ENCODE assay signal across 18 mouse cellular contexts in genomic region chr2:135306472-135306771, GRCm38 (mm10).
DNase-seq lines count a peak whose midpoint lies in the region; ATAC-seq and TF ChIP-seq lines count a peak whose summit lies in the region.
"Had no signal": no experiment of that assay in that cellular context is flagged by ENCODE, and none has a peak within 500 bp of the region (broad histone marks: within the 10 kb centered on the region; RNA-seq: fewer than 3 reads in every experiment).

No protein-coding gene starts in this region.

- H3K36me3 ChIP-seq in midbrain, embryonic 11.5 days (ENCODE audit: control insufficient read depth, insufficient read depth, low read length): no peaks in the 10 kb centered on the region
- H3K36me3 ChIP-seq in midbrain, embryonic 16.5 days (ENCODE audit: control insufficient read depth, insufficient read depth, low read length): no peaks in the 10 kb centered on the region
- no peaks in the 10 kb centered on the region for H3K36me3 ChIP-seq in forebrain, embryonic 15.5 days
- H3K36me3 ChIP-seq in hindbrain, embryonic 16.5 days (ENCODE audit: control insufficient read depth, insufficient read depth, low read length): no peaks in the 10 kb centered on the region
- H3K36me3 ChIP-seq: embryonic facial prominence, embryonic 10.5 days had no signal

- H3K4me3 ChIP-seq in midbrain, embryonic 11.5 days (ENCODE audit: low read depth, low read length): no peak overlapping the region
- no peak overlapping the region for H3K4me3 ChIP-seq in midbrain, embryonic 16.5 days (ENCODE audit: low read depth, low read length)
- no peak overlapping the region for H3K4me3 ChIP-seq in forebrain, embryonic 15.5 days
- no peak overlapping the region for H3K4me3 ChIP-seq in hindbrain, embryonic 16.5 days (ENCODE audit: low read length)
- H3K4me3 ChIP-seq: embryonic facial prominence, embryonic 10.5 days; megakaryocyte, embryonic 14.5 days had no signal

- H3K9me3 ChIP-seq in midbrain, embryonic 11.5 days (ENCODE audit: control insufficient read depth, low read length): no peaks in the 10 kb centered on the region
- H3K9me3 ChIP-seq in midbrain, embryonic 16.5 days (replicated peaks; ENCODE audit: control insufficient read depth, low read length, poor library complexity, severe bottlenecking): no peaks in the 10 kb centered on the region
- no peaks in the 10 kb centered on the region for H3K9me3 ChIP-seq in forebrain, embryonic 15.5 days
- H3K9me3 ChIP-seq in hindbrain, embryonic 16.5 days (ENCODE audit: control insufficient read depth, low read length): no peaks in the 10 kb centered on the region
- H3K9me3 ChIP-seq: embryonic facial prominence, embryonic 10.5 days; megakaryocyte, embryonic 14.5 days had no signal

- peaks cover 2% of the 10 kb centered on the region; the same call in 1 of the 2 replicates for H3K4me1 ChIP-seq in midbrain, embryonic 11.5 days (ENCODE audit: control insufficient read depth, insufficient read depth, low read length)
- H3K4me1 ChIP-seq in midbrain, embryonic 16.5 days (ENCODE audit: control insufficient read depth, insufficient read depth, low read length): peaks cover 2% of the 10 kb centered on the region; the same call in 1 of the 2 replicates
- peaks cover 18% of the 10 kb centered on the region for H3K4me1 ChIP-seq in forebrain, embryonic 15.5 days
- no peaks in the 10 kb centered on the region for H3K4me1 ChIP-seq in hindbrain, embryonic 16.5 days (ENCODE audit: control insufficient read depth, insufficient read depth, low read depth, low read length)
- H3K4me1 ChIP-seq: embryonic facial prominence, embryonic 10.5 days; megakaryocyte, embryonic 14.5 days had no signal

- intact Hi-C loops in left cerebral cortex, postnatal 36 days (cut with DNase I): no loop called here

- peak; percentile 27; the same call in 1 of the 2 replicates for ATAC-seq in midbrain, embryonic 11.5 days (ENCODE audit: low FRiP score)
- ATAC-seq in midbrain, embryonic 16.5 days: no peak
- ATAC-seq in forebrain, embryonic 15.5 days (replicated peaks): peak; percentile 67
- peak; percentile 56; the same call in 1 of the 2 replicates for ATAC-seq in hindbrain, embryonic 16.5 days
- ATAC-seq: intestine, postnatal 0 days had no signal

- no peak for TF ChIP-seq POLR2A in brain, embryonic 14.5 days (IDR thresholded peaks at IDR 0.05; ENCODE audit: borderline replicate concordance, extremely low read depth, insufficient read depth, insufficient read length, poor library complexity, severe bottlenecking)

- no peak overlapping the region for H3K27ac ChIP-seq in midbrain, embryonic 11.5 days (ENCODE audit: low read depth, low read length)
- H3K27ac ChIP-seq in midbrain, embryonic 16.5 days (ENCODE audit: low read length): no peak overlapping the region
- H3K27ac ChIP-seq in forebrain, embryonic 15.5 days (replicated peaks): peak overlapping the region; percentile 73
- H3K27ac ChIP-seq in hindbrain, embryonic 16.5 days (ENCODE audit: low read depth, low read length): no peak overlapping the region; the same call in 1 of the 2 replicates
- H3K27ac ChIP-seq: embryonic facial prominence, embryonic 10.5 days; liver, embryonic 14.5 days had no signal

- no peak overlapping the region for H3K9ac ChIP-seq in midbrain, embryonic 11.5 days (ENCODE audit: low read length)
- no peak overlapping the region for H3K9ac ChIP-seq in midbrain, embryonic 16.5 days (ENCODE audit: low read depth, low read length)
- no peak overlapping the region for H3K9ac ChIP-seq in forebrain, embryonic 15.5 days (replicated peaks)
- no peak overlapping the region for H3K9ac ChIP-seq in hindbrain, embryonic 16.5 days (ENCODE audit: low read depth, low read length)
- H3K9ac ChIP-seq: liver, embryonic 14.5 days; lung, embryonic 14.5 days had no signal

- 26% methylated on average over 2 of the region's 2 CpGs for WGBS in midbrain, embryonic 11.5 days
- 6% methylated on average over 2 of the region's 2 CpGs for WGBS in midbrain, embryonic 16.5 days
- 7% methylated on average over 2 of the region's 2 CpGs for WGBS in forebrain, embryonic 15.5 days
- WGBS in hindbrain, embryonic 16.5 days: 16% methylated on average over 2 of the region's 2 CpGs

- H3K27me3 ChIP-seq in midbrain, embryonic 11.5 days (ENCODE audit: control insufficient read depth, insufficient read depth, low read length): no peaks in the 10 kb centered on the region
- H3K27me3 ChIP-seq in midbrain, embryonic 16.5 days (ENCODE audit: control insufficient read depth, insufficient read depth, low read depth, low read length): no peaks in the 10 kb centered on the region
- H3K27me3 ChIP-seq in forebrain, embryonic 15.5 days: no peaks in the 10 kb centered on the region
- no peaks in the 10 kb centered on the region for H3K27me3 ChIP-seq in hindbrain, embryonic 16.5 days (replicated peaks; ENCODE audit: control insufficient read depth, insufficient read depth, low read length)
- H3K27me3 ChIP-seq: megakaryocyte, embryonic 14.5 days had no signal

- no peak for TF ChIP-seq CTCF in brain, embryonic 14.5 days (IDR thresholded peaks at IDR 0.05; ENCODE audit: borderline replicate concordance, extremely low read depth, insufficient read depth, insufficient read length)

- H3K4me2 ChIP-seq in midbrain, embryonic 11.5 days: no peak overlapping the region
- no peak overlapping the region for H3K4me2 ChIP-seq in midbrain, embryonic 16.5 days (ENCODE audit: low read length)
- no peak overlapping the region for H3K4me2 ChIP-seq in forebrain, embryonic 15.5 days (replicated peaks)
- H3K4me2 ChIP-seq in hindbrain, embryonic 16.5 days (ENCODE audit: low read length): no peak overlapping the region
- H3K4me2 ChIP-seq: heart, embryonic 11.5 days; lung, embryonic 14.5 days had no signal

- DNase-seq in midbrain, embryonic 11.5 days (ENCODE audit: low spot score, missing footprints): no peak
- DNase-seq in brain, embryonic 14.5 days (ENCODE audit: low read depth): peak; percentile 66
- no peak for DNase-seq in left cerebral cortex, postnatal 36 days (ENCODE audit: low spot score in 2 of 2)
- DNase-seq in adrenal gland, postnatal 36 days: no peak
- DNase-seq: adrenal gland, postnatal 25 days; gastrocnemius, postnatal 14 days; kidney, postnatal 36 days; lung, embryonic 14.5 days; right cerebral cortex, postnatal 25 days; spleen, adult 18-20 months had no signal
